Mouse (Mus musculus): ENCODE data around the gene Tmem62. TPM values are rescaled to one million over a fixed set of nuclear protein-coding genes. Genes with fewer than 3 reads are reported as not detected.
"Not testable (repeated sequence)": the region's sequence is repeated elsewhere in the genome, so short reads cannot be mapped to it uniquely, and the experiment has no call there.

Tmem62 gene
- total RNA-seq, 2 experiments from 2014 or later, result 24.8 to 25.6 TPM

DNA sequence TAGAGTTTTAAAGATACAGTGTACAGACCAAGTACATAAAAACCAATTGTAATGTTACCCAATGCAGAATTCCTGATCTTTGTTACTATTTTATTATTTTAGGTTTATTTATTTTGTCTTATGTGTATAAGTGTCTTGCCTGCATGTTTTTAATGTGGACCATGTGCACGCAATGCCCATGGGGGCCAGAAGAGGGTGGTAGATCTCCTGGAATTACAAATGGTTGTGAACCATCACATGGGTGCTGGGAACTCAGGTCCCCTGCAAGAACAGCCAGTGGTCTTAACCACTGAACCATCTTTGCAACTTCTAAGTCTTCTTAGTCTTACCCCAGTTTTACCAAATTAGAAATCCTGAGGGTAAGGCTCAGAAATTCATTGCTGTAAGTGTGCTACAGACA, 8.4 kb downstream of the Tmem62 start:
- no peak for DNase-seq (ENCODE audit: low spot score in 2 of 2)

GRCm38 (mm10) chr2:120991196-120991595, 14.4 kb downstream of the Tmem62 start:
- no peak for DNase-seq (ENCODE audit: low spot score in 2 of 2)

DNA sequence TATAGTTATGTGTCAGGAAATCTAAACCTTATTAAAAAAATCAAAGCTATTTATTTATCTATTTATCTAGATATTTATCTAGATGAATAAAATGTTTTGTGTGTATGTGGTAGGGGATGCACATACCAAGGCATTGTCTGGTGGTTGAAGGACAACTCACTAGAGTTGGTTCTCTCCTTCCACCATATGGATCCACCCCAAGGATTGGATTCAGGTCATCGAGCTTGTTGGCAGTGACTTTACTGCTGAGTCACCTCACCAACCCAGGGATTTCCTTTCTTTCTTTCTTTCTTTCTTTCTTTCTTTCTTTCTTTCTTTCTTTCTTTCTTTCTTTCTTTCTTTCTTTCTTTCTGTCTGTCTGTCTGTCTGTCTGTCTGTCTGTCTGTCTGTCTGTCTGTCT, 19.8 kb downstream of the Tmem62 start:
- DNase-seq (ENCODE audit: low spot score in 2 of 2), result not testable (repeated sequence)

- DNase-seq (ENCODE audit: low spot score in 2 of 2), result no peak
Observed at GRCm38 (mm10) chr2:120998863-120999262, 22.0 kb downstream of the Tmem62 start.

- DNase-seq (ENCODE audit: low spot score in 2 of 2), result no peak
Observed at GRCm38 (mm10) chr2:121003586-121003985, 26.8 kb downstream of the Tmem62 start.

GRCm38 (mm10) chr2:121004018-121004811, 27.4 kb downstream of the Tmem62 start:
- no peak for DNase-seq (ENCODE audit: low spot score in 2 of 2)

DNA sequence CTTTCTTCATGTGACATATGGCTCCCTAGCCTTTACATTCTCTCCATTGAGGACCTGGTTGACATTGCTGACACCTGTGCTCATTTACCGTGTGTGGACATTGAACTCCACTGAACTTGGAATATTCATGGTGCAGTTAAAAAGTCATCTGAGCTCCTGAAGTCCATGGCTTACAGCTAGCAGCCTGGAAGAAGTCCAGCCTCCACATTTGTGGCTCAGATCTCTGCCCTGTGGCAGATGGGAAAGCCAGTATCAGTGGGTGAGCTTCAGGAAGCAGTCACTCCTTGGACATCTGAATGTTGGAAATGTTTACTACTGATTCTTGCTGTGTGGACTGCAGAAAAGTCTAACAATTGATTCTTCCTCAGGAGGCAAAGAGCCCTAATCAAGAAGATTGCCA, 30.2 kb downstream of the Tmem62 start:
- DNase-seq (ENCODE audit: low spot score in 2 of 2), result no peak

GRCm38 (mm10) chr2:121007925-121008663, 31.3 kb downstream of the Tmem62 start, which contains the start of gene Ccndbp1:
Gene Ccndbp1 (plus strand): TSS chr2:121008403.
- peak; percentile 75 to 86 for DNase-seq (ENCODE audit: low spot score in 2 of 2)

DNA sequence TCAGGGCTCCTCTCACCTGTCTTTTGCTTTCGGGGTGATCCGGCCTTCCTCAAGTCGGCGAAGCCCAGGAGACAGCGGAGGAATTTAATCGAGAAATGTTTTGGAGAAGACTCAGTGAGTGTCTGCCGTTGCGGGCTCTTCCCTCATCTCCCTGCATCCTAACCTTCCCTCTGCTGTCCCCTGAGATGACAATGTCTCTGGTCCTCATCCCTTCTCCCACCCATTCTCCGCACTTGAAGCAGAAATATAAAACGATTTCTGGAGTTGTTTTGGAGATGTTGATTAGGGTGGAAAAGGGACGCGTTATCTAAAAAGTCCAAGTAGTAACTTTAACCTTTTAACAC, 31.8 kb downstream of the Tmem62 start:
- no peak for DNase-seq (ENCODE audit: low spot score in 2 of 2)

- DNase-seq (ENCODE audit: low spot score in 2 of 2), result no peak
Observed at GRCm38 (mm10) chr2:121009071-121009677, 32.4 kb downstream of the Tmem62 start.

DNA sequence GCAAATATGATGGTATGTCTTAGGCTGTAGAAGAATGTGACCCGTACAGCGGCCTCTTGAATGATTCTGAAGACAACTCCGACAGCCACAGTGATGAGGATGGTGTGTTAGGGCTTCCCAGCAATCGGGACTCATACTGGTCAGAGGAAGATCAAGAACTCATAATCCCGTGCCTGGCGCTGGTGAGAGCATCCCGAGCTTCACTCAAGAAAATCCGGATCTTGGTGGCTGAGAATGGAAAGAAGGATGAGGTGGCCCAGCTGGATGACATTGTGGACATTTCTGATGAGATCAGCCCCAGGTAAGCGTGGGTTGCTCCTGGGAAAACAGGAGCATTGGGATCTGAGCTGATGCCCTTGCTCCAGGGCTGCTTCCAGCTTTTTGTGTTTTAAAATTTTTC, 35.9 kb downstream of the Tmem62 start:
- DNase-seq (ENCODE audit: low spot score in 2 of 2), result no peak

DNA sequence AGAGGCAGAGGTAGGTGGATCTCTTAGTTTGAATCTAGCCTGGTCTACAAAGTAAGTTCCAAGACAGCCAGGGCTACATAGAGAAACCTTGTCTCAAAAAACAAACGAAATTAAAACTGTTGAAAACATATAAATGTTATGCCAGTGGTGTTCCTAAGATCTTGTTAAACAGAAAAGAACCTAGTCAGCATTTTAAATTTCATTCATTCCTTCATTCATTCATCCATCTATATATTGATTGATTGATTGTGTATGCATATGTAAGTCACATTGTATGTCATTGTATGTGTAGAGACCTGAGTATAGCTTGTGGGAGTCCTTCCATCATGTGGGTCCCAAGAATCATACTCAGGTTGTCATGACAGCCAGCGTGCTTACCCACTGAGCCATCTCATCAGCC, 38.7 kb downstream of the Tmem62 start:
- DNase-seq (ENCODE audit: low spot score in 2 of 2), result no peak

- no peak for DNase-seq (ENCODE audit: low spot score in 2 of 2)
Observed at GRCm38 (mm10) chr2:121016226-121016625, 39.4 kb downstream of the Tmem62 start.

GRCm38 (mm10) chr2:121017151-121017550, 40.3 kb downstream of the Tmem62 start:
- no peak for DNase-seq (ENCODE audit: low spot score in 2 of 2)

- no peak for DNase-seq (ENCODE audit: low spot score in 2 of 2)
Observed at GRCm38 (mm10) chr2:121022918-121023317, 46.1 kb downstream of the Tmem62 start.

GRCm38 (mm10) chr2:121036733-121037341, 60.0 kb downstream of the Tmem62 start, which contains the start of gene Epb42:
Gene Epb42 (minus strand): TSS chr2:121037072.
- no peak for DNase-seq (ENCODE audit: low spot score in 2 of 2)

- not testable (repeated sequence) for DNase-seq (ENCODE audit: low spot score in 2 of 2)
Observed at GRCm38 (mm10) chr2:121038851-121039250, 62.0 kb downstream of the Tmem62 start.

DNA sequence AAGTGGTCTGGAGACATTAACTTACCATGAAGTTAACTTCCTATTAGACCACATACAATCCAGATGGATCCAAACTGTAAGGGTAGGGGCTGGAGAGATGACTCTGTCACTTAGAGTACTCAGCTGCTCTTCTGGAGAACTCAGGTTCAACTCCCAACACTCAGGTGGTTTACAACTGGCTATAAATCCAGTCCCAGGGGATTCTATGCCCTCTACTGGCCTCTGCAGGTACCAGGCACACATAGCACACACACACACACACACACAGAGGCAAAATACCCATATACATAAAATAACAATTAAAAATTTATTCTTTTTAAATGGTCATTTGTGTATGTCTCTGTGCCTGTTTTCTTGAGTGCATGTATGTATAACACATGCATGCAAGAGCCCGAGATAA, 62.6 kb downstream of the Tmem62 start:
- no peak for DNase-seq (ENCODE audit: low spot score in 2 of 2)

- DNase-seq (ENCODE audit: low spot score in 2 of 2), result peak; percentile 17 to 25
Observed at GRCm38 (mm10) chr2:121041098-121041497, 64.3 kb downstream of the Tmem62 start.

DNA sequence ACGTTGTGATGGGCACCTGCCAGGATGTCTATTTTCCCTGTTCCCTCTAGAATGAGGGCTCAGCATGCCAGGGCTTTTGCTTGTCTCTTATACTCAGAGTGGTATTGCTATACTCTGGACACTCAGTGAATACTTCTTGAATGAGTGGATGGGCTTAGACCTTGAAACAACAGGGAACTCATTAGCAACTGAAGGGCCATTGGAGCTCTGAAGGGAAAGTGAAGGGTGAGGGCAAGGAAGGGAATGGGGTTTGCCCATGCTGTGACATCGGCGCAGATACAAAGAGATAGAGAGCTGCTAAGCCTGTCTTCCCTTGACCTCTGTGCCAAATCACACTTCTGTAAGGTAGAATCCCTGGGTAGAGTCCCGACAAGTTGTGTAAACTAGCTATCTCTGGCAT, 68.8 kb downstream of the Tmem62 start:
- no peak for DNase-seq (ENCODE audit: low spot score in 2 of 2)

GRCm38 (mm10) chr2:121052176-121052575, 75.4 kb downstream of the Tmem62 start:
- DNase-seq (ENCODE audit: low spot score in 2 of 2), result no peak

DNA sequence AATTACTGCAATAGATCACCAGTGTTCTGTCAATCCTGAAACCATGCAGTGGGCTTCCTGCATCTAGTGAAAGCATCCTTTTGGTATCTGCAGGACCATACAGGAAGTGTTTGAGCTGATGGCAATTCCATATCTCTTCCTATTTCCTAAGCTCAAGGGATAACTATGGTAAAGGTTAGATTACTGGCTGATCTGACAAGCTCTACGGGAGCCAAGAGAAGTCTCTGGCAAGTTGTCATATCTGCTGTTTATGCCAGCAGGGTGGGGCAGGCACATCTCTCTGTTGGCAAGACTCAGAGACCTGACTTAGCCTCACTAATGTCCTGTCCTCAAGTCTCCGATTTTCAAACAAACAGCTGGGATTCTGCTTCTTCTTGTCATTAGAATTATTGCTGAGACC, 77.2 kb downstream of the Tmem62 start:
- no peak for DNase-seq (ENCODE audit: low spot score in 2 of 2)

Measured in left cerebral cortex, adult 18-20 months (tissue).